Mouse (Mus musculus) MEL (cell line): Measurements from ENCODE around the gene B4galnt3. TPM values are rescaled to one million over a fixed set of nuclear protein-coding genes. Genes with fewer than 3 reads are reported as not detected.

ENCODE experiments used
- DNase-seq: peaks from one replicate; pipeline ENCODE4 v3.0.0; 2011; ENCODE audit warnings: low read depth, low spot score
- H3K27ac ChIP-seq: 2 replicates; pipeline ENCODE4 v1.5.1; 2012; ENCODE audit warnings: low read depth, mild to moderate bottlenecking, control low read depth, low read length, moderate library complexity; ENCODE audit not compliant: control insufficient read depth
- H3K27me3 ChIP-seq, 2 experiments: fragments of 150-350 bp in 1 of 2; sonication (generic) in 1 of 2; 2 replicates each; pipeline ENCODE4 v1.6.1; 2012; ENCODE audit warnings: low read length in 2 of 2, mild to moderate bottlenecking in 2 of 2, improper control_type of control experiment in 1 of 2, moderate library complexity in 1 of 2; ENCODE audit not compliant: insufficient read depth in 2 of 2, control insufficient read depth in 1 of 2
- H3K36me3 ChIP-seq, 2 experiments: 2 replicates each; pipeline ENCODE4 v1.6.1; 2012 to 2014; ENCODE audit warnings: low read length in 2 of 2, improper control_type of control experiment in 1 of 2, inconsistent platforms in 1 of 2, mild to moderate bottlenecking in 1 of 2; ENCODE audit not compliant: insufficient read depth in 2 of 2, control insufficient read depth in 1 of 2
- H3K4me1 ChIP-seq, 2 experiments: fragments of 150-350 bp in 1 of 2; sonication (generic) in 1 of 2; 2 replicates each; pipeline ENCODE4 v1.6.1; 2012; ENCODE audit warnings: low read length in 2 of 2, improper control_type of control experiment in 1 of 2, mild to moderate bottlenecking in 1 of 2; ENCODE audit not compliant: insufficient read depth in 2 of 2, control insufficient read depth in 1 of 2
- H3K4me3 ChIP-seq, 2 experiments: fragments of 150-350 bp in 1 of 2; sonication (generic) in 1 of 2; 2 replicates each; pipeline ENCODE4 v1.5.1; 2012; ENCODE audit warnings: low read depth in 2 of 2, low read length in 2 of 2, mild to moderate bottlenecking in 2 of 2, moderate library complexity in 2 of 2, control low read depth in 1 of 2, improper control_type of control experiment in 1 of 2; ENCODE audit not compliant: control insufficient read depth in 1 of 2, insufficient read depth in 1 of 2
- H3K79me2 ChIP-seq: 2 replicates; pipeline ENCODE4 v1.6.1; 2012; ENCODE audit warnings: mild to moderate bottlenecking, low read length, moderate library complexity; ENCODE audit not compliant: control insufficient read depth, poor library complexity, insufficient read depth
- H3K9ac ChIP-seq: 2 replicates; pipeline ENCODE4 v1.6.1; 2012; ENCODE audit warnings: low read depth, mild to moderate bottlenecking, control low read depth, low read length, moderate library complexity; ENCODE audit not compliant: control insufficient read depth, poor library complexity, severe bottlenecking
- H3K9me3 ChIP-seq: fragments of 150-350 bp; sonication (generic); replicated peaks from 2 replicates; pipeline ENCODE4 v1.6.1; 2012; ENCODE audit warnings: mild to moderate bottlenecking, low read length, improper control_type of control experiment, moderate library complexity; ENCODE audit not compliant: insufficient read depth
- BHLHE40 ChIP-seq: IDR thresholded peaks from 2 replicates; pipeline ENCODE4 v1.6.1; 2012; ENCODE audit warnings: low read depth, mild to moderate bottlenecking, inconsistent platforms, low read length, improper control_type of control experiment, borderline replicate concordance
- CHD2 ChIP-seq: IDR thresholded peaks from 2 replicates; pipeline ENCODE4 v1.6.1; 2011; ENCODE audit warnings: low read length, improper control_type of control experiment
- CTCF ChIP-seq, 3 experiments: IDR thresholded peaks in 2 of 3; conservative IDR thresholded peaks in 1 of 3; 2 replicates each; pipeline ENCODE4 v1.5.1; 2011 to 2012; ENCODE audit warnings: low read length in 3 of 3, low read depth in 2 of 3, mild to moderate bottlenecking in 2 of 3, improper control_type of control experiment in 1 of 3, inconsistent platforms in 1 of 3, mixed read lengths in 1 of 3, moderate library complexity in 1 of 3; ENCODE audit not compliant: control insufficient read depth in 1 of 3, insufficient read depth in 1 of 3, poor library complexity in 1 of 3, severe bottlenecking in 1 of 3
- E2F4 ChIP-seq: IDR thresholded peaks from 2 replicates; pipeline ENCODE4 v1.6.1; 2011; ENCODE audit warnings: low read depth, low read length, improper control_type of control experiment, borderline replicate concordance
- ELF1 ChIP-seq: IDR thresholded peaks from 2 replicates; pipeline ENCODE4 v1.6.1; 2014; ENCODE audit warnings: low read depth, mild to moderate bottlenecking, inconsistent platforms, low read length, improper control_type of control experiment, moderate library complexity
- EP300 ChIP-seq, 2 experiments: IDR thresholded peaks; 2 replicates each; pipeline ENCODE4 v1.6.1; 2011; ENCODE audit warnings: improper control_type of control experiment in 2 of 2, low read length in 2 of 2, low read depth in 1 of 2, mild to moderate bottlenecking in 1 of 2
- ETS1 ChIP-seq: IDR thresholded peaks from 2 replicates; pipeline ENCODE4 v1.6.1; 2012; ENCODE audit warnings: low read depth, mild to moderate bottlenecking, inconsistent platforms, low read length, improper control_type of control experiment, moderate library complexity
- GATA1 ChIP-seq: IDR thresholded peaks from 2 replicates; pipeline ENCODE4 v1.6.1; 2011; ENCODE audit warnings: low read depth, low read length, improper control_type of control experiment
- HCFC1 ChIP-seq: IDR thresholded peaks from 2 replicates; pipeline ENCODE4 v1.6.1; 2012; ENCODE audit warnings: low read depth, mild to moderate bottlenecking, inconsistent platforms, low read length, improper control_type of control experiment, moderate library complexity
- JUND ChIP-seq: IDR thresholded peaks from 2 replicates; pipeline ENCODE4 v1.6.1; 2011; ENCODE audit warnings: low read depth, mild to moderate bottlenecking, improper control_type of control experiment, low read length
- MAFK ChIP-seq: IDR thresholded peaks from 2 replicates; pipeline ENCODE4 v1.6.1; 2011; ENCODE audit warnings: low read depth, mild to moderate bottlenecking, low read length, improper control_type of control experiment, borderline replicate concordance
- MAX ChIP-seq: IDR thresholded peaks from 2 replicates; pipeline ENCODE4 v1.6.1; 2011; ENCODE audit warnings: low read length, improper control_type of control experiment
- MEF2A ChIP-seq: IDR thresholded peaks from 2 replicates; pipeline ENCODE4 v1.6.1; 2014; ENCODE audit warnings: low read depth, mild to moderate bottlenecking, inconsistent platforms, low read length, improper control_type of control experiment; ENCODE audit not compliant: poor library complexity, insufficient replicate concordance, severe bottlenecking; ENCODE audit errors: extremely low read depth
- MXI1 ChIP-seq: IDR thresholded peaks from 2 replicates; pipeline ENCODE4 v1.6.1; 2011; ENCODE audit warnings: mild to moderate bottlenecking, low read depth, low read length, improper control_type of control experiment
- MYC ChIP-seq: IDR thresholded peaks from 2 replicates; pipeline ENCODE4 v1.6.1; 2011; ENCODE audit warnings: low read depth, mild to moderate bottlenecking, low read length, improper control_type of control experiment, moderate library complexity
- POLR2AphosphoS2 ChIP-seq: IDR thresholded peaks from 2 replicates; pipeline ENCODE4 v1.6.1; 2011; ENCODE audit warnings: low read length, improper control_type of control experiment
- POLR2AphosphoS5 ChIP-seq: IDR thresholded peaks from 2 replicates; pipeline ENCODE4 v1.6.1; 2012; ENCODE audit warnings: low read depth, borderline replicate concordance, mild to moderate bottlenecking, inconsistent platforms, low read length, moderate library complexity, mixed read lengths
- RAD21 ChIP-seq: IDR thresholded peaks from 2 replicates; pipeline ENCODE4 v1.6.1; 2011; ENCODE audit warnings: mild to moderate bottlenecking, low read depth, low read length, improper control_type of control experiment
- RCOR1 ChIP-seq: IDR thresholded peaks from 2 replicates; pipeline ENCODE4 v1.6.1; 2012; ENCODE audit warnings: low read depth, mild to moderate bottlenecking, inconsistent platforms, low read length, improper control_type of control experiment
- SIN3A ChIP-seq: IDR thresholded peaks from 2 replicates; pipeline ENCODE4 v1.6.1; 2012; ENCODE audit warnings: low read length, improper control_type of control experiment, inconsistent platforms
- TAL1 ChIP-seq: IDR thresholded peaks from 2 replicates; pipeline ENCODE4 v1.6.1; 2012; ENCODE audit warnings: mild to moderate bottlenecking, inconsistent platforms, low read length, moderate library complexity, mixed read lengths
- TBP ChIP-seq: IDR thresholded peaks from 2 replicates; pipeline ENCODE4 v1.8.0; 2011; ENCODE audit warnings: low read depth, low read length, improper control_type of control experiment
- TCF12 ChIP-seq: IDR thresholded peaks from 2 replicates; pipeline ENCODE4 v1.6.1; 2014; ENCODE audit warnings: low read depth, mild to moderate bottlenecking, inconsistent platforms, low read length, improper control_type of control experiment, moderate library complexity
- USF1 ChIP-seq: IDR thresholded peaks from 2 replicates; pipeline ENCODE4 v1.6.1; 2014; ENCODE audit warnings: low read depth, mild to moderate bottlenecking, inconsistent platforms, low read length, improper control_type of control experiment, moderate library complexity
- ZC3H11A ChIP-seq: IDR thresholded peaks from 2 replicates; pipeline ENCODE4 v1.6.1; 2012; ENCODE audit warnings: low read depth, mild to moderate bottlenecking, inconsistent platforms, low read length, improper control_type of control experiment
- ZKSCAN1 ChIP-seq: IDR thresholded peaks from 2 replicates; pipeline ENCODE4 v1.6.1; 2012; ENCODE audit warnings: low read depth, mild to moderate bottlenecking, inconsistent platforms, low read length, improper control_type of control experiment, moderate library complexity
- ZMIZ1 ChIP-seq: IDR thresholded peaks from 2 replicates; pipeline ENCODE4 v1.6.1; 2012; ENCODE audit warnings: low read depth, mild to moderate bottlenecking, inconsistent platforms, low read length, improper control_type of control experiment, moderate library complexity
- ZNF384 ChIP-seq: IDR thresholded peaks from 2 replicates; pipeline ENCODE4 v1.6.1; 2012; ENCODE audit warnings: low read depth, mild to moderate bottlenecking, inconsistent platforms, low read length, improper control_type of control experiment
- polyA plus RNA-seq, 2 experiments: library from polyadenylated mRNA; stranded (reverse) in 1 of 2; unstranded in 1 of 2; fragments of >175 nt in 1 of 2; fragments of >200 nt in 1 of 2; gene quantifications; 2 replicates each; pipeline versions ENCODE4 v1.2.1 to v1.2.4; 2012; ENCODE audit warnings: low replicate concordance in 2 of 2, low read depth in 1 of 2; ENCODE audit not compliant: insufficient read length in 2 of 2, insufficient read depth in 1 of 2, missing spikeins in 1 of 2
- total RNA-seq: library from RNA; depleted of rRNA; stranded (reverse); fragments of 300-350 nt; gene quantifications from 2 replicates; pipeline ENCODE4 v1.2.3, GENCODE M21; 2012

B4galnt3 gene
- total and polyA plus RNA-seq, 3 experiments, result 1.3 to 1.5 TPM; not detected in 1

DNA sequence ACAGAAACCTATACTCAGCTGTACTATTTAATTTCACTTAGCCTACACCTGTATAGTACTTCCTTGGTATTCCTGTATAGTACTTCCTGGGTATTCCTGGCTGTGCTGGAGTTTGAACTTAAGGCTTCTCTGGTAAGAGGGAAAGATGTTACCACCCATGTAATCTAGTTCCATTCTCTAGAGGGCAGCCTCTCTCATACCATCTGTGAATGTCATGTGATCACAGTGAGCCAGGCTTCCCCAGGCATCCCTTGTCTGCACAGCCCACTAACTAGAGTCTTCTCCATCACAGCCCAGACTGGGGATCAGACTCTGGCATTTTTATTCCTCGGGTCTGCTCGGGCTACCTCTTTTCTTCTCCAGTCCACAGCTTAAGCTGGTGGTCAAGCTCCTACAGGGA, 75.1 kb downstream of the B4galnt3 start:
- no peaks in the 10 kb centered on the region for H3K79me2 ChIP-seq
- H3K9ac ChIP-seq, result no peak overlapping the region
- H3K9me3 ChIP-seq, result no peaks in the 10 kb centered on the region
- H3K27me3 ChIP-seq, result no peaks in the 10 kb centered on the region
- DNase-seq, result peak; percentile 32
- peaks cover 2 to 26% of the 10 kb centered on the region in 2 experiments for H3K4me1 ChIP-seq
- H3K27ac ChIP-seq, result no peak overlapping the region
- no peak for TF ChIP-seq TAL1
- peak in 1 of 3 experiments; percentile 41; a peak in 2 of 6 replicates for TF ChIP-seq CTCF (IDR thresholded peaks at IDR 0.05 in 2 of 3, conservative IDR thresholded peaks at IDR 0.05 in 1 of 3; ENCODE audit: control insufficient read depth in 1 of 3, insufficient read depth in 1 of 3, low read depth in 2 of 3, low read length in 3 of 3, poor library complexity in 1 of 3, severe bottlenecking in 1 of 3)
- TF ChIP-seq USF1, result peak; percentile 79
- TF ChIP-seq ZMIZ1, result no peak
- no peak overlapping the region for H3K4me3 ChIP-seq
- peaks cover 0 to 10% of the 10 kb centered on the region in 2 experiments; a peak in 2 of 4 replicates for H3K36me3 ChIP-seq

DNA sequence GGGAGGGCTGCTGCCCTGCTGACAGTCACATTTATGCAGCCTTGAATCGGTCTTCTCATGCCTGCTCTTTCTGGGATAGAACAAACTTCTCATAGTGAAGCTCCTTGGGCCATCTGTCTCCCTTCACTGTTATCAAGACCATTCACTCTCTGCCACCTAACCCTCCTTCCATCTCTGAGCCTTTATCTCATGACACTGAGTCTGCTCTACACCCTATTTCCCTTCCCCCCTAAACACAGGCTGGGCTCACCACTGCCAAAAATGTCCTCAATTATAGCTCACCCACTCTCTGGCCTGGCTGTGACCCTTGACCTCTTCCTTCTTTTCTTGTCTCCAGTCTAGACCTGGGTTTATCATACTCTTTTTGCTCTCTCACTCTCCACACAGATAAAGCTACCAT, 77.7 kb downstream of the B4galnt3 start:
- peaks cover 0 to 10% of the 10 kb centered on the region in 2 experiments; a peak in 2 of 4 replicates for H3K36me3 ChIP-seq
- H3K4me1 ChIP-seq, result peaks cover 2 to 26% of the 10 kb centered on the region in 2 experiments
- H3K4me3 ChIP-seq, result no peak overlapping the region
- H3K27ac ChIP-seq, result peak overlapping the region; percentile 17
- H3K79me2 ChIP-seq, result no peaks in the 10 kb centered on the region
- peak; percentile 83 for DNase-seq
- no peak overlapping the region for H3K9ac ChIP-seq
- no peaks in the 10 kb centered on the region for H3K27me3 ChIP-seq
- H3K9me3 ChIP-seq, result no peaks in the 10 kb centered on the region
- peak; percentile 45; the same call in 1 of the 2 replicates for TF ChIP-seq CHD2
- 0 out of 2 replicates have a peak, but pooled peaks have one; percentile 16 for TF ChIP-seq ELF1
- TF ChIP-seq MXI1, result peak; percentile 54; the same call in 1 of the 2 replicates
- TF ChIP-seq HCFC1, result no peak
- no peak for TF ChIP-seq CTCF (IDR thresholded peaks at IDR 0.05 in 2 of 3, conservative IDR thresholded peaks at IDR 0.05 in 1 of 3; ENCODE audit: control insufficient read depth in 1 of 3, insufficient read depth in 1 of 3, low read depth in 2 of 3, low read length in 3 of 3, poor library complexity in 1 of 3, severe bottlenecking in 1 of 3)
- peak; percentile 53; the same call in 1 of the 2 replicates for TF ChIP-seq TBP
- peak; percentile 78 for TF ChIP-seq ETS1
- no peak for TF ChIP-seq POLR2AphosphoS2
- TF ChIP-seq ZNF384, result no peak
- TF ChIP-seq MYC, result peak; percentile 44; the same call in 1 of the 2 replicates
- TF ChIP-seq ZKSCAN1, result no peak
- TF ChIP-seq TAL1, result peak; percentile 83
- TF ChIP-seq BHLHE40, result peak; percentile 53; the same call in 1 of the 2 replicates
- TF ChIP-seq RCOR1, result peak; percentile 84
- TF ChIP-seq RAD21, result no peak
- no peak for TF ChIP-seq JUND
- TF ChIP-seq ZC3H11A, result no peak
- peak; percentile 91 to 94 for TF ChIP-seq EP300 (IDR thresholded peaks at IDR 0.05; ENCODE audit: low read depth in 1 of 2, low read length in 2 of 2)
- peak; percentile 97 for TF ChIP-seq TCF12
- TF ChIP-seq SIN3A, result peak; percentile 57
- no peak for TF ChIP-seq POLR2AphosphoS5
- no peak for TF ChIP-seq E2F4
- TF ChIP-seq GATA1, result peak; percentile 93
- no peak for TF ChIP-seq MEF2A
- TF ChIP-seq MAX, result no peak
- TF ChIP-seq MAFK, result no peak
